Comparison of ENCODE assay signal across 9 mouse cellular contexts in genomic region chr15:97236943-97237342, GRCm38 (mm10). TPM values are rescaled to one million over a fixed set of nuclear protein-coding genes. Genes with fewer than 3 reads are reported as not detected.
DNase-seq lines count a peak whose midpoint lies in the region; ATAC-seq and TF ChIP-seq lines count a peak whose summit lies in the region.
"Had no signal": no experiment of that assay in that cellular context is flagged by ENCODE, and none has a peak within 500 bp of the region (broad histone marks: within the 10 kb centered on the region; RNA-seq: fewer than 3 reads in every experiment).

No protein-coding gene starts in this region.

- no peak overlapping the region for H3K4me3 ChIP-seq in layer of hippocampus, adult 2 months
- H3K4me3 ChIP-seq in MEL (ENCODE audit: control insufficient read depth in 1 of 2, insufficient read depth in 1 of 2, low read depth in 2 of 2, low read length in 2 of 2) = no peak overlapping the region
- H3K4me3 ChIP-seq in cortical plate, adult 2 months (ENCODE audit: insufficient read depth, low read length) = no peak overlapping the region
- H3K4me3 ChIP-seq in forebrain, embryonic 12.5 days (replicated peaks) = no peak overlapping the region
- H3K4me3 ChIP-seq: erythroblast, embryonic 14.5 days had no signal

- H3K9ac ChIP-seq in MEL (ENCODE audit: control insufficient read depth, low read depth, low read length, poor library complexity, severe bottlenecking) = no peak overlapping the region
- no peak overlapping the region for H3K9ac ChIP-seq in forebrain, embryonic 12.5 days

- DNase-seq in layer of hippocampus, adult 2 months (ENCODE audit: low spot score in 2 of 2) = peak in 1 of 2 experiments; percentile 42
- DNase-seq in layer of hippocampus, adult 9-11 months = no peak
- peak; percentile 66 for DNase-seq in MEL (ENCODE audit: low read depth, low spot score)
- peak; percentile 35 for DNase-seq in lung, postnatal 36 days
- DNase-seq in thymus, postnatal 36 days = peak; percentile 51 to 56
- DNase-seq in left cerebral cortex, adult 18-20 months (ENCODE audit: low spot score in 2 of 2) = no peak

- no peaks in the 10 kb centered on the region for H3K36me3 ChIP-seq in MEL (ENCODE audit: control insufficient read depth in 1 of 2, insufficient read depth in 2 of 2, low read length in 2 of 2)
- H3K36me3 ChIP-seq in forebrain, embryonic 12.5 days (replicated peaks) = no peaks in the 10 kb centered on the region

- no peak for TF ChIP-seq EP300 in MEL (IDR thresholded peaks at IDR 0.05; ENCODE audit: low read depth in 1 of 2, low read length in 2 of 2)

- no peak for TF ChIP-seq POLR2A in MEL (IDR thresholded peaks at IDR 0.05; ENCODE audit: control insufficient read depth in 1 of 2, insufficient read depth in 1 of 2, low read depth in 1 of 2, low read length in 2 of 2, poor library complexity in 1 of 2)
- TF ChIP-seq POLR2A in cortical plate, adult 2 months (IDR thresholded peaks at IDR 0.05; ENCODE audit: extremely low read depth, insufficient read depth, low read length) = no peak

- peak; percentile 87 for TF ChIP-seq CTCF in layer of hippocampus, adult 2 months (conservative IDR thresholded peaks at IDR 0.05)
- TF ChIP-seq CTCF in MEL (IDR thresholded peaks at IDR 0.05 in 2 of 3, conservative IDR thresholded peaks at IDR 0.05 in 1 of 3; ENCODE audit: control insufficient read depth in 1 of 3, insufficient read depth in 1 of 3, low read depth in 2 of 3, low read length in 3 of 3, poor library complexity in 1 of 3, severe bottlenecking in 1 of 3) = peak; percentile 97 to 99 (median 99)
- TF ChIP-seq CTCF in cortical plate, adult 2 months (IDR thresholded peaks at IDR 0.05; ENCODE audit: extremely low read depth, insufficient read depth, low read length) = peak; percentile 48

- no peaks in the 10 kb centered on the region for H3K9me3 ChIP-seq in MEL (replicated peaks; ENCODE audit: insufficient read depth, low read length)
- no peaks in the 10 kb centered on the region for H3K9me3 ChIP-seq in forebrain, embryonic 12.5 days

- no peak overlapping the region for H3K4me2 ChIP-seq in forebrain, embryonic 12.5 days

- H3K79me2 ChIP-seq in MEL (ENCODE audit: control insufficient read depth, insufficient read depth, low read length, poor library complexity) = no peaks in the 10 kb centered on the region

- H3K4me1 ChIP-seq in MEL (ENCODE audit: control insufficient read depth in 1 of 2, insufficient read depth in 2 of 2, low read length in 2 of 2) = no peaks in the 10 kb centered on the region
- H3K4me1 ChIP-seq in cortical plate, adult 2 months (ENCODE audit: control insufficient read depth, insufficient read depth, low read length) = no peaks in the 10 kb centered on the region
- H3K4me1 ChIP-seq in forebrain, embryonic 12.5 days = no peaks in the 10 kb centered on the region

- no peak for ATAC-seq in forebrain, embryonic 12.5 days (ENCODE audit: low FRiP score)

- peaks cover 2 to 4% of the 10 kb centered on the region in 2 experiments; a peak in 3 of 4 replicates for H3K27me3 ChIP-seq in MEL (ENCODE audit: control insufficient read depth in 1 of 2, insufficient read depth in 2 of 2, low read length in 2 of 2)
- no peaks in the 10 kb centered on the region for H3K27me3 ChIP-seq in forebrain, embryonic 12.5 days

- TF ChIP-seq RAD21 in MEL (IDR thresholded peaks at IDR 0.05; ENCODE audit: low read depth, low read length) = peak; percentile 98

- no peak overlapping the region for H3K27ac ChIP-seq in layer of hippocampus, adult 2 months
- no peak overlapping the region for H3K27ac ChIP-seq in MEL (ENCODE audit: control insufficient read depth, low read depth, low read length)
- H3K27ac ChIP-seq in cortical plate, adult 2 months (ENCODE audit: insufficient read depth, low read length) = no peak overlapping the region
- H3K27ac ChIP-seq in forebrain, embryonic 12.5 days = no peak overlapping the region

- WGBS in forebrain, embryonic 12.5 days = 48% methylated on average over 9 of the region's 9 CpGs

TF ChIP-seq in MEL, 35 proteins besides CTCF, POLR2A, EP300 and RAD21:
- TF ChIP-seq MAX (IDR thresholded peaks at IDR 0.05; ENCODE audit: low read length) (no peak), ZC3H11A (IDR thresholded peaks at IDR 0.05; ENCODE audit: low read depth, low read length) (peak; percentile 93), MEF2A (IDR thresholded peaks at IDR 0.05; ENCODE audit: extremely low read depth, insufficient replicate concordance, low read depth, low read length, poor library complexity, severe bottlenecking) (no peak), GABPA (IDR thresholded peaks at IDR 0.05; ENCODE audit: low read depth, low read length) (no peak), BHLHE40 (IDR thresholded peaks at IDR 0.05; ENCODE audit: borderline replicate concordance, low read depth, low read length) (peak; percentile 33; the same call in 1 of the 2 replicates), TBP (IDR thresholded peaks at IDR 0.05; ENCODE audit: low read depth, low read length) (no peak), USF2 (IDR thresholded peaks at IDR 0.05; ENCODE audit: borderline replicate concordance in 1 of 2, insufficient read depth in 1 of 2, low read depth in 1 of 2, low read length in 2 of 2) (no peak), MXI1 (IDR thresholded peaks at IDR 0.05; ENCODE audit: low read depth, low read length) (no peak), TCF12 (IDR thresholded peaks at IDR 0.05; ENCODE audit: low read depth, low read length) (no peak), MAZ (IDR thresholded peaks at IDR 0.05; ENCODE audit: low read depth, low read length) (peak; percentile 72; the same call in 1 of the 2 replicates), NELFE (IDR thresholded peaks at IDR 0.05; ENCODE audit: low read depth, low read length) (no peak), SMC3 (IDR thresholded peaks at IDR 0.05; ENCODE audit: low read depth, low read length) (peak; percentile 91), ETS1 (IDR thresholded peaks at IDR 0.05; ENCODE audit: low read depth, low read length) (no peak), SIN3A (IDR thresholded peaks at IDR 0.05; ENCODE audit: low read length) (no peak), JUND (IDR thresholded peaks at IDR 0.05; ENCODE audit: low read depth, low read length) (no peak), POLR2AphosphoS5 (IDR thresholded peaks at IDR 0.05; ENCODE audit: borderline replicate concordance, low read depth, low read length) (no peak), RCOR1 (IDR thresholded peaks at IDR 0.05; ENCODE audit: low read depth, low read length) (no peak)

RNA-seq across cellular contexts. Expression of gene Pced1b, which starts 10.0 kb away (rescaled TPM):
- total RNA-seq in layer of hippocampus, adult 2 months (2021) = 10 to 100 TPM in 1 of 2 experiments, 1 to 10 TPM in 1; 6.7 to 11.1 TPM
- 6.6 and 9.7 TPM in 2 replicates for total RNA-seq in MEL (2012; rRNA removed)
- 10 to 100 TPM in 1 of 2 experiments, not detected in 1; 36.5 TPM for polyA plus RNA-seq in MEL (2012; ENCODE audit: insufficient read depth in 1 of 2, insufficient read length in 2 of 2, low read depth in 1 of 2, low replicate concordance in 2 of 2, missing spikeins in 1 of 2)
- polyA plus RNA-seq in cortical plate, adult 2 months (2012; rRNA removed) = 9.9 and 12.4 TPM in 2 replicates
- 1 to 10 TPM; 5.6 to 7.3 TPM for total RNA-seq in left cerebral cortex, adult 18-20 months (2021)
- polyA plus RNA-seq in forebrain, embryonic 12.5 days (2016; fragmentation: Nextera tagmentation; extraction: Ambion mirVana) = 3.3 and 4.2 TPM in 2 replicates

RNA-seq across cellular contexts. Expression of gene Amigo2, which starts 10.1 kb away (rescaled TPM):
- total RNA-seq in layer of hippocampus, adult 2 months (2021) = 10 to 100 TPM; 22.2 to 22.9 TPM
- not detected in 2 replicates for total RNA-seq in MEL (2012; rRNA removed)
- not detected for polyA plus RNA-seq in MEL (2012; ENCODE audit: insufficient read depth in 1 of 2, insufficient read length in 2 of 2, low read depth in 1 of 2, low replicate concordance in 2 of 2, missing spikeins in 1 of 2)
- 2.2 and 2.9 TPM in 2 replicates for polyA plus RNA-seq in cortical plate, adult 2 months (2012; rRNA removed)
- total RNA-seq in left cerebral cortex, adult 18-20 months (2021) = 1 to 10 TPM; 5.6 TPM
- 3.9 and 4.5 TPM in 2 replicates for polyA plus RNA-seq in forebrain, embryonic 12.5 days (2016; fragmentation: Nextera tagmentation; extraction: Ambion mirVana)
- polyA plus RNA-seq: erythroblast, embryonic 14.5 days had no signal

Comparison
In these comparisons a context has a peak if more than half of its experiments do, and no peak if none do; other contexts are left out.
1. DNase-seq: peak in MEL (single experiment), lung, postnatal 36 days (single experiment) and thymus, postnatal 36 days (2 of 2); none in layer of hippocampus, adult 9-11 months (single experiment) and left cerebral cortex, adult 18-20 months (0 of 2).
2. CTCF ChIP-seq: peak in every context shown above with its lines; median percentile 99 in MEL; 87 in layer of hippocampus, adult 2 months; 48 in cortical plate, adult 2 months.